Mouse (Mus musculus): ENCODE measurements at regions not wholly inside any gene's neighbourhood (a gene's known extent, or its start where the extent isn't known, plus 50 kb on each side); places are given as distances from the start of the nearest gene placed in this dataset.
A peak's percentile ranks its signal among the peaks of the same experiment; 100 is the strongest.

DNA sequence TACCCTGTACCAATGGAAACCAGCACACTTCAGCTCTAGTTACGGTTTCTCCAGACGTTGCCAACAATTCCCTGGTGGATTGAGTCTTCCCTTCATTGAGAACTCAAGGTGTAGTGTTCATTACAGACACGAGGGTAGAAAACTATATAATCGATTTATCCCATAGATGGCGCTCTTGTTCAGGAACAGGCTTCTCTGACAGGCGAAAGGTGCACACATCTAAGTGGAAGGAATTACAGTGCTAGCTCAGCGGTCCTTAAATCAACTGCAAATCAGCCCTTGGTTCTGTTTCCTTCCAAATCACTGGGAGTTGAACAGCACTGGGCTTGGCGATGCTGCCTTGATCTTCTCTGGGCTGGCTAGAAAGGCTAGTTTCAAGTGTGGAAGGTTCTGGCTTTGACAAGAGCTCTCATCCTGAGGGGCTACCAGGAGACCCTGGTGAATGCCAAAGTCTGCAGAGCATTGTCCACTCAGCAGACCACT, 161.1 kb downstream of the March11 start:
- DNase-seq, result peak; percentile 4

DNA sequence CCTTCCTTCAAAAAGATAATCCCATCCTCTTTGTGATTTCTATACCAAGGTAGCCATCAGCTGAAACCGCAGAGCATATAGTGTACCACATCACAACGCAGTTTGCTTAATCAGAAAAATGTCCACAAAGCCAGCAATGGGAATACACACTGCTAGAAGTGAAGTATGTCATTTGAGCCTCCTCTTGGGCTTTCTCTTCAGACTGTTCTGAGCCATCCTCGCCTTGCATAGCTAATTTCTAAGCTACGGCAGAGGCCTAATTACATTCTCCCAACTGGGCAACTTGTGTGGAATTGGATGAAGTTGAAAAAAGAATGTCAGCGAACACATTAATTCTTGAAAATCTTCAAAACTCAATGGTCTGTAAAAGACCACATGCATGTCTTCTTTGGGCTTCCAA, 178.5 kb downstream of the March11 start:
- no peak for DNase-seq
